Mouse (Mus musculus) liver, embryonic 14.5 days (tissue): ENCODE measurements at regions not wholly inside any gene's neighbourhood (a gene's known extent, or its start where the extent isn't known, plus 50 kb on each side); places are given as distances from the start of the nearest gene placed in this dataset.

Experiments
- ATAC-seq: fragments of 200-750 bp; cut with Nextera tagmentation; 2 replicates; pipeline ENCODE4 v1.8.0; 2017; ENCODE audit warnings: moderate number of reproducible peaks, mild to moderate bottlenecking, moderate library complexity; ENCODE audit not compliant: insufficient read depth
- DNase-seq, 3 experiments: peaks; one replicate each; pipeline ENCODE4 v3.0.0-alpha.2; 2012 to 2013; ENCODE audit warnings: low read depth in 3 of 3, low spot score in 3 of 3
- H3K27ac ChIP-seq: fragments of 300-500 bp; sonication (generic); 2 replicates; pipeline ENCODE4 v1.5.1; 2014; ENCODE audit warnings: moderate library complexity, mild to moderate bottlenecking, control low read depth, inconsistent platforms
- H3K27me3 ChIP-seq: fragments of 300-500 bp; sonication (generic); 2 replicates; pipeline ENCODE4 v1.6.1; 2014; ENCODE audit warnings: mild to moderate bottlenecking, low read length, moderate library complexity; ENCODE audit not compliant: control insufficient read depth, insufficient read depth
- H3K36me3 ChIP-seq: fragments of 300-500 bp; sonication (generic); replicated peaks from 2 replicates; pipeline ENCODE4 v1.6.1; 2014; ENCODE audit warnings: low read depth; ENCODE audit not compliant: control insufficient read depth, insufficient read depth
- H3K4me1 ChIP-seq, 2 experiments: fragments of 200-500 bp in 1 of 2; fragments of 300-500 bp in 1 of 2; sonication (generic) in 1 of 2; replicated peaks; 2 replicates each; pipeline ENCODE4 v1.6.1; 2012 to 2014; ENCODE audit warnings: antibody characterized with exemption in 1 of 2, inconsistent platforms in 1 of 2, low read length in 1 of 2; ENCODE audit not compliant: control insufficient read depth in 2 of 2, insufficient read depth in 2 of 2
- H3K4me2 ChIP-seq: fragments of 300-500 bp; sonication (generic); 2 replicates; pipeline ENCODE4 v1.6.1; 2014; ENCODE audit warnings: low read depth, mild to moderate bottlenecking, control low read depth, moderate library complexity
- H3K4me3 ChIP-seq, 2 experiments: fragments of 200-500 bp in 1 of 2; fragments of 300-500 bp in 1 of 2; sonication (generic) in 1 of 2; 2 replicates each; pipeline ENCODE4 v1.5.1; 2012 to 2014; ENCODE audit warnings: low read depth in 2 of 2, low read length in 2 of 2, mild to moderate bottlenecking in 2 of 2, control low read depth in 1 of 2, inconsistent platforms in 1 of 2, moderate library complexity in 1 of 2; ENCODE audit not compliant: insufficient read depth in 1 of 2
- H3K9ac ChIP-seq: fragments of 300-500 bp; sonication (generic); replicated peaks from 2 replicates; pipeline ENCODE4 v1.6.1; 2014; ENCODE audit warnings: mild to moderate bottlenecking, control low read depth, moderate library complexity
- H3K9me3 ChIP-seq: fragments of 300-500 bp; sonication (generic); 2 replicates; pipeline ENCODE4 v1.6.1; 2016; ENCODE audit warnings: low read length, mixed read lengths; ENCODE audit not compliant: control insufficient read depth
- CTCF ChIP-seq: IDR thresholded peaks from 2 replicates; pipeline ENCODE4 v1.5.1; 2016; ENCODE audit warnings: antibody characterized with exemption, low read depth, control low read depth
- EP300 ChIP-seq: IDR thresholded peaks from 2 replicates; pipeline ENCODE4 v1.6.1; 2016; ENCODE audit warnings: antibody characterized with exemption, low read depth
- WGBS: fragments of 180-500 bp; shearing (Covaris S2); extraction: QIAGEN DNeasy Blood & Tissue Kit; methylation state at CpG from one replicate; pipeline ENCODE4 v1.1.7; 2014; ENCODE audit not compliant: insufficient replicate concordance; 5-methylcytosine and 5-hydroxymethylcytosine counted together

DNA sequence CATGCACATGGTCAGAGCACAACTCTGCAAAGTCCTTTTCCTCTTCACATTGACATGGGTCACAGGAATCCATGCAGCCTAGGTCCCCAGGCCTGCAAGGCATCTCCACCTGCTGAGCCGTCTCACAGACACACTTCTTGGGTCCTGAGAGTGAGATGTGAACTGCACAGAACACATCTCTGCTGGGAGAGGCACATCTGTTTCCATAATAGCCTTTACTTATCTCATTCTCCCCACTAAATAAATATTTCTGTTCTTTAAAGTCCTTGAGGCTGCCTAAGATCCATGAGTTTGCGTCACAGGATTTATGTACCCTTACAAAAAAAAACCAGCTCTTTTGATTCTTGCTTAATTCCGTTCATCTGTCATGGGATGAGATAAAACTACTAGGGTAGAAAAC, 67.2 kb upstream of the Dapk1 start:
- H3K4me3 ChIP-seq: no peak overlapping the region
- no peak overlapping the region for H3K27ac ChIP-seq
- WGBS: 70% methylated on average over 3 of the region's 3 CpGs
- H3K27me3 ChIP-seq: no peaks in the 10 kb centered on the region
- no peak for TF ChIP-seq EP300
- H3K4me2 ChIP-seq: no peak overlapping the region
- ATAC-seq (no peak), DNase-seq (no peak)
- H3K9ac ChIP-seq: no peak overlapping the region
- peaks cover 0 to 2% of the 10 kb centered on the region in 2 experiments; a peak in 3 of 4 replicates for H3K4me1 ChIP-seq
- H3K9me3 ChIP-seq: no peaks in the 10 kb centered on the region
- no peaks in the 10 kb centered on the region for H3K36me3 ChIP-seq

DNA sequence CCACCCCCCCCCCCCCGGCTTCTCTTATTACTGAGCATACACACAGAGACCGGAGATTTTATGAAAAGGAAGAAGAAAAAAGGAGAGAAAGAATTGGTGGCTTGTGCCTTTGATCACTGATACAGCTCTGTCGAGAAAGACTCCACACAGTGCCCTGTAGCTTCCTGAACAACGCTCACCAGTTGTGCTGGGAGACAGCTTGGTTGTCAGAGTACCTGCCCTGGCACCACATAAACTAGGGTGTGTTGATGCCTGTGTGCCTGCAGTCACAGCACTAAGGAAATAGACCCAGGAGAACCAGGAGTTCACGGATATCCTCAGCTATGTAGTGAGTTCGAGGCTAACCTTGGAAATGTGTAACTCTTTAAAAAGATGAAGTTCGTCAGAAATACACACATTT, 66.7 kb upstream of the Dapk1 start:
- peaks cover 0 to 7% of the 10 kb centered on the region in 2 experiments; a peak in 3 of 4 replicates for H3K4me1 ChIP-seq
- no peak overlapping the region for H3K27ac ChIP-seq
- TF ChIP-seq CTCF (no peak), EP300 (no peak)
- H3K9ac ChIP-seq: no peak overlapping the region
- no peak for ATAC-seq
- no peak overlapping the region for H3K4me3 ChIP-seq
- H3K27me3 ChIP-seq: no peaks in the 10 kb centered on the region
- H3K4me2 ChIP-seq: no peak overlapping the region
- DNase-seq: no peak
- H3K9me3 ChIP-seq: no peaks in the 10 kb centered on the region
- no peaks in the 10 kb centered on the region for H3K36me3 ChIP-seq
- 57% methylated on average over 7 of the region's 7 CpGs for WGBS

DNA sequence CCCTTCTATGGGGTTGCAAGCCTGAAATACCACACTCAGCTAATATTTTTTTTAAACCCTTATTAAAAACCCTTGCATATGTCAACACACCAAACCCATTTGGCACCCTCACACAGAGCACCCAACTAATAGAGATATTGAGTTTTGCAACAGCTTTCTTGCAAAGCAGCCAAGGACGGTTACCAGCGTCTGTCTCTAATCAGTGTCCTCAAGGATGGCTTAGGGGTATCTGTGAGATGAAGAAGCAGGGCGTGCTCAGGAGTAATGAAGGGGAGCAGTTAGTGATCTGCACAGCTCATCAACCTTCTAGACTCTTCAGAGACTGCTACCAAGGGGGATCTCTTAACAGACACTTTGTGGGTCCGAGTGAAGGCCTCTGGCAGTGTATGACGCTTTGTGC, 65.0 kb upstream of the Dapk1 start:
- DNase-seq (no peak), ATAC-seq (no peak)
- Histone ChIP-seq H3K4me3 (no peak overlapping the region), H3K4me2 (no peak overlapping the region), H3K27me3 (no peaks in the 10 kb centered on the region), H3K27ac (no peak overlapping the region), H3K36me3 (no peaks in the 10 kb centered on the region), H3K9ac (no peak overlapping the region), H3K9me3 (no peaks in the 10 kb centered on the region), H3K4me1 (peaks cover 2 to 17% of the 10 kb centered on the region in 2 experiments; a peak in 3 of 4 replicates)
- TF ChIP-seq EP300: no peak
- TF ChIP-seq CTCF: no peak
- 41% methylated on average over 5 of the region's 5 CpGs for WGBS

DNA sequence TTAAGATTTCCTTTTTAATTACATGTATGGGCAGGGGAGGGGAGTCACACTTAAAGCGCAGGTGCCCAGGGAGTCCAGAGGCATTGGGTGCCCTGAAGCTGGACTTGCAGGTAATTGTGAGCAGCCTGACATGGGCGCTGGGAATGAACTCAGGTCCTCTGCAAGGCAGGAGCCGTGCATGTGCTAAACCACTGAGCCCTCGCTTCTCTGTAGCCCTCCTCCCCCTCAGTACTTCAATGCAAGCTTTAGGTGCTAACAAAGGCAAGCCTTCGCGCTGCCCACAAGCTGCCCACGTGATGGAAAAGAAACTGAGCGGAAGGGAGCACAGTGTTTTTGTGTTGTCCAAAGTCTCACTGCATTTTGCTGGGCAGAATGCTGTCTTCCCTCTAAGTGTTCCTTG, 63.6 kb upstream of the Dapk1 start:
- DNase-seq (no peak), ATAC-seq (no peak)
- Histone ChIP-seq H3K27me3 (no peaks in the 10 kb centered on the region), H3K9me3 (no peaks in the 10 kb centered on the region), H3K36me3 (no peaks in the 10 kb centered on the region), H3K9ac (no peak overlapping the region), H3K27ac (no peak overlapping the region), H3K4me1 (peaks cover 6 to 24% of the 10 kb centered on the region in 2 experiments; a peak in 3 of 4 replicates), H3K4me3 (no peak overlapping the region), H3K4me2 (no peak overlapping the region)
- WGBS: 53% methylated on average over 8 of the region's 8 CpGs
- no peak for TF ChIP-seq CTCF
- no peak for TF ChIP-seq EP300

DNA sequence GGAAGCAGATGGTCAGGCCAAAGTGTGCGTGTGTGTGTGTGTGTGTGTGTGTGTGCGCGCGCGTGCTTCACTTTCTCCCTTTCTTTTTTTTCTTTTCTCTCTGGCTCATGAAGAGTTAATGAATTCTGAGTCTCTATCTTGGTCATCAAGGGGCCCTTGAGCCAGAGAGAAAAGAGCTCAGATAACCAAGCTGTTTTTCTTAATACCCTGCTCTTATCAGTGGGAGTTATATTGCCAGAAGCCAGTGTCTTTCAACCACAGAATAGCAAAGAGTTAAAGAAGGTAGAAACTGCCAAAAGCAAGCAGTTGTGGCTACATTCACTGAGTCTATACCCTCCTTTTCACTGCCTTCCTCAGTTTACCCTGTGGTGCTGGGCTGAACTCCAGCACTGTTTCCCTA, 60.6 kb upstream of the Dapk1 start:
- 47% methylated on average over 5 of the region's 5 CpGs for WGBS
- H3K4me1 ChIP-seq: peaks cover 6 to 27% of the 10 kb centered on the region in 2 experiments; a peak in 3 of 4 replicates
- H3K27ac ChIP-seq: no peak overlapping the region
- no peak overlapping the region for H3K9ac ChIP-seq
- no peaks in the 10 kb centered on the region for H3K9me3 ChIP-seq
- H3K4me2 ChIP-seq: peak overlapping the region; percentile 35
- no peak overlapping the region for H3K4me3 ChIP-seq
- H3K36me3 ChIP-seq: no peaks in the 10 kb centered on the region
- no peaks in the 10 kb centered on the region for H3K27me3 ChIP-seq
- ATAC-seq: peak; percentile 81
- no peak for TF ChIP-seq CTCF
- peak; percentile 75 for TF ChIP-seq EP300
- DNase-seq: peak in 2 of 3 experiments; percentile 11 to 35
